Mouse (Mus musculus): ENCODE results near the gene Kcnj6. TPM values are rescaled to one million over a fixed set of nuclear protein-coding genes. Genes with fewer than 3 reads are reported as not detected.
A peak's percentile ranks its signal among the peaks of the same experiment; 100 is the strongest.

Gene Kcnj6
- polyA plus RNA-seq, 1 experiment: 0.07 TPM

GRCm38 (mm10) chr16:94737359-94737687 lies 260.2 kb downstream of the Kcnj6 start:
- H3K27me3 ChIP-seq (ENCODE audit: control insufficient read depth, insufficient read depth, low read length): no peaks in the 10 kb centered on the region
- no peak for DNase-seq
- TF ChIP-seq POLR2A (IDR thresholded peaks at IDR 0.05; ENCODE audit: control insufficient read depth, extremely low read depth, insufficient read depth, low read length, poor library complexity): no peak
- TF ChIP-seq CTCF (IDR thresholded peaks at IDR 0.05; ENCODE audit: borderline replicate concordance, control insufficient read depth, extremely low read depth, insufficient read depth, low read length, poor library complexity): no peak
- H3K27ac ChIP-seq (ENCODE audit: control insufficient read depth, insufficient read depth, low read length): no peak overlapping the region
- no peaks in the 10 kb centered on the region for H3K36me3 ChIP-seq (ENCODE audit: control insufficient read depth, insufficient read depth, low read length)
- WGBS: 80% methylated on average over 1 of the region's 1 CpGs
- H3K4me1 ChIP-seq (replicated peaks; ENCODE audit: control insufficient read depth, insufficient read depth, low read length): no peaks in the 10 kb centered on the region
- no peak overlapping the region for H3K4me3 ChIP-seq (ENCODE audit: control insufficient read depth, insufficient read depth, low read length)

GRCm38 (mm10) chr16:94736462-94737358 lies 260.8 kb downstream of the Kcnj6 start:
- H3K4me3 ChIP-seq (ENCODE audit: control insufficient read depth, insufficient read depth, low read length): no peak overlapping the region
- no peaks in the 10 kb centered on the region for H3K36me3 ChIP-seq (ENCODE audit: control insufficient read depth, insufficient read depth, low read length)
- TF ChIP-seq POLR2A (IDR thresholded peaks at IDR 0.05; ENCODE audit: control insufficient read depth, extremely low read depth, insufficient read depth, low read length, poor library complexity) (no peak), CTCF (IDR thresholded peaks at IDR 0.05; ENCODE audit: borderline replicate concordance, control insufficient read depth, extremely low read depth, insufficient read depth, low read length, poor library complexity) (no peak)
- no peak overlapping the region for H3K27ac ChIP-seq (ENCODE audit: control insufficient read depth, insufficient read depth, low read length)
- no peaks in the 10 kb centered on the region for H3K4me1 ChIP-seq (replicated peaks; ENCODE audit: control insufficient read depth, insufficient read depth, low read length)
- whole genome bisulfite sequencing: 86% methylated on average over 8 of the region's 8 CpGs
- no peak for DNase-seq
- H3K27me3 ChIP-seq (ENCODE audit: control insufficient read depth, insufficient read depth, low read length): no peaks in the 10 kb centered on the region

GRCm38 (mm10) chr16:94735472-94735871 lies 262.0 kb downstream of the Kcnj6 start:
- Histone ChIP-seq H3K4me3 (ENCODE audit: control insufficient read depth, insufficient read depth, low read length) (no peak overlapping the region), H3K4me1 (replicated peaks; ENCODE audit: control insufficient read depth, insufficient read depth, low read length) (no peaks in the 10 kb centered on the region), H3K36me3 (ENCODE audit: control insufficient read depth, insufficient read depth, low read length) (no peaks in the 10 kb centered on the region), H3K27ac (ENCODE audit: control insufficient read depth, insufficient read depth, low read length) (no peak overlapping the region), H3K27me3 (ENCODE audit: control insufficient read depth, insufficient read depth, low read length) (no peaks in the 10 kb centered on the region)
- DNase-seq: no peak
- WGBS: 76% methylated on average over 3 of the region's 3 CpGs
- TF ChIP-seq CTCF (IDR thresholded peaks at IDR 0.05; ENCODE audit: borderline replicate concordance, control insufficient read depth, extremely low read depth, insufficient read depth, low read length, poor library complexity) (no peak), POLR2A (IDR thresholded peaks at IDR 0.05; ENCODE audit: control insufficient read depth, extremely low read depth, insufficient read depth, low read length, poor library complexity) (no peak)

DNA sequence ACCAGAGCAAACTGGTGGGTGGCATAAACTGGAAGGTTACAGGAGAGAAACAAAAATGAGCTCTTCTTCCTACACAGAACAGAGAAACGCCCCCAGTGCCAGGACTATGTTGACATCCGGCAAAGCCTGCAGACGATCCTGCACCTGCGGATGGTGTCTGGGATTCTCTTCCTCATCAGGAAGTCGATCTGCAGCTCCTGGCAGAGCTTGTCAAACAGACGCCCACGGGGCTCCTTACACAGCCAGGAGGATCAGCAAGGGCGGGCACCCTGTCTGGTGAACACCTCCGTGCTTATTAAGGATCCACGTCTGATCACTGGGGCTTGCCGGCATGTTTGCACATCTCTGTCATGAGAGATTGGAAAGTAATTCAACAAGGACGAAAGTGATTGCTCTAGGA lies 266.5 kb downstream of the Kcnj6 start:
- no peaks in the 10 kb centered on the region for H3K36me3 ChIP-seq (ENCODE audit: control insufficient read depth, insufficient read depth, low read length)
- no peaks in the 10 kb centered on the region for H3K4me1 ChIP-seq (replicated peaks; ENCODE audit: control insufficient read depth, insufficient read depth, low read length)
- no peak for TF ChIP-seq CTCF (IDR thresholded peaks at IDR 0.05; ENCODE audit: borderline replicate concordance, control insufficient read depth, extremely low read depth, insufficient read depth, low read length, poor library complexity)
- no peak for TF ChIP-seq POLR2A (IDR thresholded peaks at IDR 0.05; ENCODE audit: control insufficient read depth, extremely low read depth, insufficient read depth, low read length, poor library complexity)
- H3K27ac ChIP-seq (ENCODE audit: control insufficient read depth, insufficient read depth, low read length): no peak overlapping the region
- no peak for DNase-seq
- no peaks in the 10 kb centered on the region for H3K27me3 ChIP-seq (ENCODE audit: control insufficient read depth, insufficient read depth, low read length)
- no peak overlapping the region for H3K4me3 ChIP-seq (ENCODE audit: control insufficient read depth, insufficient read depth, low read length)
- 81% methylated on average over 12 of the region's 12 CpGs for WGBS

DNA sequence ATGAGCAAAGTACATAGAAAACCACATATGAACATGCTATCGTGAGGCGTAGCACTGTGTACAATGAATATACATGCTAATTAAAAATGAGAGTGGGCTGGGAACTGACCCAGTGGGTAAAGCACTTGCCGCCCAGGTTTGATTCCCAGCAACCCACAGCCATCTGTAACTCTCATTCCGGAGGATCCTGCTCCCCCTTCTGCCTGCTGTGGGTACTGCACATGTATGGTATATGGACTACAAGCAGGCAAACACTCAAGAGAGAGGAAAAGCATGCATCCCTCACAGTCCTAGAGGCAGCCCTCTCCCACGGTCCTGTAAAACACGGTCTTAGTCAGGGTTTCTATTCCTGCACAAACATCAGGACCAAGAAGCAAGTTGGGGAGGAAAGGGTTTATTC lies 268.3 kb downstream of the Kcnj6 start:
- Histone ChIP-seq H3K27ac (ENCODE audit: control insufficient read depth, insufficient read depth, low read length) (no peak overlapping the region), H3K27me3 (ENCODE audit: control insufficient read depth, insufficient read depth, low read length) (no peaks in the 10 kb centered on the region), H3K36me3 (ENCODE audit: control insufficient read depth, insufficient read depth, low read length) (no peaks in the 10 kb centered on the region), H3K4me3 (ENCODE audit: control insufficient read depth, insufficient read depth, low read length) (no peak overlapping the region), H3K4me1 (replicated peaks; ENCODE audit: control insufficient read depth, insufficient read depth, low read length) (peaks cover 4% of the 10 kb centered on the region)
- DNase-seq: no peak
- WGBS: 95% methylated on average over 6 of the region's 6 CpGs
- TF ChIP-seq POLR2A (IDR thresholded peaks at IDR 0.05; ENCODE audit: control insufficient read depth, extremely low read depth, insufficient read depth, low read length, poor library complexity) (no peak), CTCF (IDR thresholded peaks at IDR 0.05; ENCODE audit: borderline replicate concordance, control insufficient read depth, extremely low read depth, insufficient read depth, low read length, poor library complexity) (no peak)

- Histone ChIP-seq H3K27ac (ENCODE audit: control insufficient read depth, insufficient read depth, low read length) (no peak overlapping the region), H3K36me3 (ENCODE audit: control insufficient read depth, insufficient read depth, low read length) (no peaks in the 10 kb centered on the region), H3K4me3 (ENCODE audit: control insufficient read depth, insufficient read depth, low read length) (peak overlapping the region; percentile 66), H3K27me3 (ENCODE audit: control insufficient read depth, insufficient read depth, low read length) (no peaks in the 10 kb centered on the region), H3K4me1 (replicated peaks; ENCODE audit: control insufficient read depth, insufficient read depth, low read length) (peaks cover 6% of the 10 kb centered on the region)
- TF ChIP-seq POLR2A (IDR thresholded peaks at IDR 0.05; ENCODE audit: control insufficient read depth, extremely low read depth, insufficient read depth, low read length, poor library complexity) (no peak), CTCF (IDR thresholded peaks at IDR 0.05; ENCODE audit: borderline replicate concordance, control insufficient read depth, extremely low read depth, insufficient read depth, low read length, poor library complexity) (no peak)
- WGBS: 2% methylated on average over 18 of the region's 18 CpGs
- peak; percentile 30 for DNase-seq
Measured at GRCm38 (mm10) chr16:94724747-94725211, 272.7 kb downstream of the Kcnj6 start.

Measured in thymus, adult 2 months (tissue).